Mouse (Mus musculus) midbrain, embryonic 10.5 days (tissue): ENCODE data around the gene Stap2. TPM values are rescaled to one million over a fixed set of nuclear protein-coding genes. Genes with fewer than 3 reads are reported as not detected.

ENCODE experiments used
- DNase-seq: peaks from one replicate; pipeline ENCODE4 v3.0.0-alpha.2; 2017; ENCODE audit warnings: low spot score
- H3K27ac ChIP-seq: fragments of 300-500 bp; sonication (generic); replicated peaks from 2 replicates; pipeline ENCODE4 v1.5.1; 2016; ENCODE audit warnings: mild to moderate bottlenecking
- H3K27me3 ChIP-seq: fragments of 300-500 bp; sonication (generic); 2 replicates; pipeline ENCODE4 v1.6.1; 2016; ENCODE audit warnings: low read depth, mild to moderate bottlenecking; ENCODE audit not compliant: poor library complexity, severe bottlenecking
- H3K36me3 ChIP-seq: fragments of 300-500 bp; sonication (generic); 2 replicates; pipeline ENCODE4 v1.6.1; 2016; ENCODE audit warnings: mild to moderate bottlenecking, moderate library complexity
- H3K4me1 ChIP-seq: fragments of 300-500 bp; sonication (generic); 2 replicates; pipeline ENCODE4 v1.6.1; 2016
- H3K4me3 ChIP-seq: fragments of 300-500 bp; sonication (generic); 2 replicates; pipeline ENCODE4 v1.5.1; 2016; ENCODE audit warnings: mild to moderate bottlenecking, moderate library complexity
- H3K9me3 ChIP-seq: fragments of 300-500 bp; sonication (generic); replicated peaks from 2 replicates; pipeline ENCODE4 v1.6.1; 2016; ENCODE audit warnings: mild to moderate bottlenecking
- WGBS: fragments of 180-500 bp; shearing (Covaris S2); methylation state at CpG from one replicate; pipeline ENCODE4 v1.1.7; 2016; 5-methylcytosine and 5-hydroxymethylcytosine counted together
- polyA plus RNA-seq: library from polyadenylated mRNA; unstranded; fragments of >200 nt; fragmentation: Nextera tagmentation; extraction: Ambion mirVana; gene quantifications from 2 replicates; pipeline ENCODE4 v1.2.1, GENCODE M21; 2016

Gene Stap2
- polyA plus RNA-seq, 1 experiment from 2014 or later: 5.2 TPM

DNA sequence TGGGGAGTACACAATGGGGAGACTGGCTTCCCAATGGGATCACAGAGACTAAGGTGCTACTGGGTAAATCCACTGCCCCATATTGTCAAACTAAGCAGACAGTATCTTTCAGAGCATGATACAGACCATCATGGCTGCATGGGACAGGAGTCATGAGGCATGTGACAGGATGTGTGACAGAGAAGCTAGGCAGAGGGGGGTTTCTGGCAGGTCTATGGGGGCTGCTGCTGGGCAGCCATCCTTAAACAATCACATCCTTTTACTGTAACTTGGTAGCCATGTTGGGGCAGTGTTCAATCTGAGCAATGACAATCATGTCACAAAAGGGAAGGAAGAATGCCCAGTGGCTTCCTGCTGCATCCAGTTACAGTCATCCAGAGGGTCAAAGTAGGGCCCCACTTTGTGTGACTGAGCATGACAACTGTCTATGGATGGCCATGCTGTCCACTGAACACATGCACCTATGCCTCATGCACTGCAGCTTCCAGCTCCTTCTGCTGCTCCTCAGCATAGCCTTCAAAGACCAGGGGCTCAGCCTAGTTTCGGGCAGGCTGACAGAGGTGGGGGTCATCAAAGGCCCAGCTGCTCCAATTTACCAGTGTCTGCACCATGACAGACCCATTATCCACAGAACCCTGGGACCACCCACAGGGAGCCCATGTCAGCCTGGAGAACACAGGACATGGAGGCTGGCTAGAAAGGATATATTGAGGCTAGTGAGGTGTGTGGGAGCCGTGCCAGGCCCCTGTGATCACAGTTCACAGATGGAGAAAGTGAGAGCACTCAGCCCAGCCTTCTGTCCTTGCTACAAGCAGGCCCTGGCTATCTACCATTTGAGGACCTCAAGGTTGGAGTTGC, 17.0 kb upstream of the Stap2 start:
- peaks cover 66% of the 10 kb centered on the region for H3K36me3 ChIP-seq
- H3K27me3 ChIP-seq: no peaks in the 10 kb centered on the region
- H3K4me1 ChIP-seq: peaks cover 14% of the 10 kb centered on the region
- H3K9me3 ChIP-seq: no peaks in the 10 kb centered on the region
- 82% methylated on average over 2 of the region's 2 CpGs for WGBS
- no peak for DNase-seq
- H3K4me3 ChIP-seq: no peak overlapping the region
- no peak overlapping the region for H3K27ac ChIP-seq

- DNase-seq: no peak
- Histone ChIP-seq H3K27ac (no peak overlapping the region), H3K27me3 (no peaks in the 10 kb centered on the region), H3K4me3 (no peak overlapping the region), H3K4me1 (peaks cover 14% of the 10 kb centered on the region), H3K36me3 (peaks cover 68% of the 10 kb centered on the region), H3K9me3 (no peaks in the 10 kb centered on the region)
- WGBS: 90% methylated on average over 4 of the region's 4 CpGs
These were observed 16.0 kb upstream of the Stap2 start for GRCm38 (mm10) chr17:56021161-56021910.

DNA sequence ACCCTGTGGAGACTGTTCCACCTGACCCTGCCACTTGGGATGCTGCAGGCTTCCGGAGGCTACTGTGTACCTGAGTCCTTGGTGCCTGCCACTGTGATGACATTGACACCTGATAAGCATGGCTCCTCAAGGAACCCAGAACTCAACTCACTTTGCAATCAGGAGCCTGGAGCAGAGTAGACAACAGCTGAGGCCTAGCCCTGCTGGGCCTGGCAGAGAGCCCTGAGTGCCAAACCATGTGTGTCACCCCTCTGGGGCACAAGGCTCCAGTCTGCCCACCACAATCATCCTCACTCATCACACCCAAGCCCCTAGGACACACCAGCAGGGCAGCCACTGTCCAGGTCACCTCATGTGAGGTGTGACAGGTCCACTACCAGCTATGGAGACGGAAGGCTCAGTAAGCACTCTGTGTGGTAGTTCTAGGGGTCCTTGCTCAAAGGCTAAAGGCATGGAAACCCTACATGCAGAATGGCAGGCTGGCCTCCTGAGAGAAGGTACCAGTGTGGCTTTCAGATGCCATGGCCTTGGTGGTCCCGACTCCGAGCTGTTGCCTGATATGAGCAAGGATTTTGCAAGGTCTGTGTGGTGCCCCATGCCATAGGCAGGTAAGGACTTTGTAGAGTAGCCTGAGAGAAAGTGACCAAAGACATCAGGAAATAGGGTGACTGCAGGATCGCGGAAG, 15.2 kb upstream of the Stap2 start:
- no peak overlapping the region for H3K4me3 ChIP-seq
- no peak overlapping the region for H3K27ac ChIP-seq
- H3K27me3 ChIP-seq: no peaks in the 10 kb centered on the region
- DNase-seq: no peak
- H3K4me1 ChIP-seq: peaks cover 14% of the 10 kb centered on the region
- 94% methylated on average over 6 of the region's 6 CpGs for WGBS
- H3K36me3 ChIP-seq: peaks cover 71% of the 10 kb centered on the region
- no peaks in the 10 kb centered on the region for H3K9me3 ChIP-seq

DNA sequence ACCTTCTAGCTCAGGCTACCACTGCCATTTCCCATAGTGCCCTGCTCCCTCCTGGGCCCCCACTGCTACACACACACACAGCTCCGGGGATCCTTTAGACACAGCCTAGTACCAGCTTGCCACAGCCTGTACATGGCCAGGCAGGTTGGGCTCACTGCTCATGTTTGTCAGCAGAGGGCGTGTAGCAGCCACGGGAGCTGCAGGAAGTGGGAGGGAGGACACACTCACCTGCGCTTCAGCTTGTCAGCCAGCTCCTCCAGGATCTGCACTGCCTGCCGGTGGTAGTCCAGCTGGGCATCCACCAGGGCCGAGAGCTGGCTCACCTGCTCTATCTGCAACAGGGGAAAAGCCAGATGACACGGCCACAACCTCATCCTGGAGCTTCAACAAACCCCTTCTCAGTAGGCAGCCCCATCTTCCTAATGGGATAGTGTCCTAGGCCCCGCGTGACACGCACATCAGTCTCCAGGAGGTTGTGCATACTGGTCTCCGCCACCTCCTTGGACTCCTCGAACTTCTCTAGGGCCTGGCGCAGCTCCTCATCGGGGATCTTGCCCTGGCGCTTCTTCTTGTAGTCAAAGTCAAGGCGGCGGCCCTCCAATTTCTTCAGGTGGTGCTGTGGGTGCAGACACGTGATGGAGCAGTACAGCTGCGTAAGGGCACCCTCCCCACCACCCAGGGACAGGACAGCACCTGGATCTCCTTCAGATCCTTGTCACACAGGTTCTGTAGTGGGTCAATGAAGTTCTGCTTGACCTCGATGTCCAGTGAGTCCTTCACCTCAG, 13.2 kb upstream of the Stap2 start:
- peaks cover 81% of the 10 kb centered on the region for H3K36me3 ChIP-seq
- no peak for DNase-seq
- peaks cover 12% of the 10 kb centered on the region for H3K4me1 ChIP-seq
- H3K4me3 ChIP-seq: no peak overlapping the region
- H3K27ac ChIP-seq: no peak overlapping the region
- 80% methylated on average over 20 of the region's 20 CpGs for WGBS
- no peaks in the 10 kb centered on the region for H3K9me3 ChIP-seq
- H3K27me3 ChIP-seq: no peaks in the 10 kb centered on the region

DNA sequence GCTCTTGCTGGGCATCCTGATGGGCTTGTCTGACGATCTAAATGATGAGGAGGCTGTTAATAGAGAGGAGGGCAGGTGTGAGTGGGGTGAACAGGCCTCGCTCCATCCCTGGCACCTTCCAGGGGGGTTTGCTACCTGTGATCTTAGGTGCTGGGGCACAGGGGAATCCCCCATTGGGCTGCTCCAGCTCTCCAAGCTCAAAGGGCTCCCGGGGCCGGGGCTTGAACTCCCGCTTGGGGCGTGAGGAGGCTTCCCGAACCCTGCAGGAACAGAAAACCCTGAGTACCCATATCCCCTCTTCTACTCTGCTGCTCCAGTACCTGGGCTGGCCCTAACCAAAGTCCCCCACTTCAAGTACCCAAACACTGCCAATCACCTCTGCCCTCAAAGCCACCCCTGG, 12.5 kb upstream of the Stap2 start:
- Histone ChIP-seq H3K36me3 (peaks cover 83% of the 10 kb centered on the region), H3K27ac (no peak overlapping the region), H3K27me3 (no peaks in the 10 kb centered on the region), H3K9me3 (no peaks in the 10 kb centered on the region), H3K4me1 (peaks cover 5% of the 10 kb centered on the region), H3K4me3 (no peak overlapping the region)
- no peak for DNase-seq
- WGBS: 93% methylated on average over 7 of the region's 7 CpGs

- no peaks in the 10 kb centered on the region for H3K9me3 ChIP-seq
- H3K27ac ChIP-seq: no peak overlapping the region
- no peaks in the 10 kb centered on the region for H3K27me3 ChIP-seq
- H3K4me3 ChIP-seq: no peak overlapping the region
- 0 out of 2 replicates have a peak, but pooled peaks cover 3% of the 10 kb centered on the region for H3K4me1 ChIP-seq
- 84% methylated on average over 15 of the region's 15 CpGs for WGBS
- peaks cover 87% of the 10 kb centered on the region for H3K36me3 ChIP-seq
- DNase-seq: no peak
These were observed 11.7 kb upstream of the Stap2 start for GRCm38 (mm10) chr17:56016793-56017785.

GRCm38 (mm10) chr17:56016382-56016781, 11.0 kb upstream of the Stap2 start:
- H3K4me3 ChIP-seq: no peak overlapping the region
- peaks cover 94% of the 10 kb centered on the region for H3K36me3 ChIP-seq
- no peak for DNase-seq
- H3K4me1 ChIP-seq: 0 out of 2 replicates have a peak, but pooled peaks cover 5% of the 10 kb centered on the region
- H3K9me3 ChIP-seq: no peaks in the 10 kb centered on the region
- WGBS: 88% methylated on average over 8 of the region's 8 CpGs
- no peak overlapping the region for H3K27ac ChIP-seq
- H3K27me3 ChIP-seq: no peaks in the 10 kb centered on the region

GRCm38 (mm10) chr17:56015293-56015692, 9.9 kb upstream of the Stap2 start:
- DNase-seq: no peak
- H3K4me3 ChIP-seq: no peak overlapping the region
- H3K27me3 ChIP-seq: no peaks in the 10 kb centered on the region
- H3K9me3 ChIP-seq: no peaks in the 10 kb centered on the region
- no peak overlapping the region for H3K27ac ChIP-seq
- peaks cover 99% of the 10 kb centered on the region for H3K36me3 ChIP-seq
- whole genome bisulfite sequencing: 95% methylated on average over 9 of the region's 9 CpGs
- H3K4me1 ChIP-seq: peaks cover 16% of the 10 kb centered on the region

GRCm38 (mm10) chr17:56011441-56011840, 6.1 kb upstream of the Stap2 start:
- no peak overlapping the region for H3K27ac ChIP-seq
- 91% methylated on average over 7 of the region's 7 CpGs for WGBS

GRCm38 (mm10) chr17:56010681-56011080, 5.3 kb upstream of the Stap2 start:
- H3K27me3 ChIP-seq: no peaks in the 10 kb centered on the region
- peak overlapping the region; percentile 86 for H3K4me3 ChIP-seq
- H3K27ac ChIP-seq: peak overlapping the region; percentile 96; the same call in 1 of the 2 replicates
- 9% methylated on average over 9 of the region's 9 CpGs for WGBS
- no peaks in the 10 kb centered on the region for H3K9me3 ChIP-seq
- peaks cover 42% of the 10 kb centered on the region for H3K4me1 ChIP-seq
- DNase-seq: peak; percentile 83
- peaks cover 53% of the 10 kb centered on the region for H3K36me3 ChIP-seq

More at GRCm38 (mm10) chr17:56011441-56011840, 6.1 kb upstream of the Stap2 start:
- DNase-seq: no peak
- no peaks in the 10 kb centered on the region for H3K27me3 ChIP-seq
- no peaks in the 10 kb centered on the region for H3K9me3 ChIP-seq
- no peak overlapping the region for H3K4me3 ChIP-seq
- H3K36me3 ChIP-seq: peaks cover 61% of the 10 kb centered on the region
- peaks cover 42% of the 10 kb centered on the region for H3K4me1 ChIP-seq

DNA sequence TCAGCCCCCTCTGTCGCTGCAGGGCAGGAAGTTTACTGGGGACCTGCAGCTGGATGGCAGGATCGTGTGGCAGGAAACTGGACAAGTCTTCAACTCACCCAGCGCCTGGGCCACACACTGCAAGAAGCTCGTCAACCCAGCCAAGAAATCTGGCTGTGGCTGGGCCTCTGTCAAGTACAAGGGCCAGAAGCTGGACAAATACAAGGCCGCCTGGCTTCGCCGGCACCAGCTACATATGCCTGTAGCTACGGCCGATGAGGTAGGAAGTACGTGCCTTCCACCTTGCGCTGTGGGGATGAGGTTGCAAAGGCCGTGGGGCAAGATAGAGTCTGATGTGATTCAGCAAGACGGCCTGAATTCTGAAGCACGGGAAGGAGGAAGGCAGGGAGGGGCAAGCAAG, 4.9 kb upstream of the Stap2 start:
- Histone ChIP-seq H3K4me3 (peak overlapping the region; percentile 86), H3K27ac (peak overlapping the region; percentile 96), H3K4me1 (peaks cover 42% of the 10 kb centered on the region), H3K9me3 (no peaks in the 10 kb centered on the region), H3K27me3 (peaks cover 2% of the 10 kb centered on the region; the same call in 1 of the 2 replicates), H3K36me3 (peaks cover 49% of the 10 kb centered on the region)
- DNase-seq: no peak
- 80% methylated on average over 14 of the region's 14 CpGs for WGBS
